Mouse (Mus musculus) cerebellum, adult 18-20 months (tissue): ENCODE measurements around the gene Aak1.

Source experiments
- DNase-seq, 2 experiments: peaks; one replicate each; pipeline ENCODE4 v3.0.0; 2021

The Aak1 gene

GRCm38 (mm10) chr6:86848915-86849644 is at the start of gene Aak1:
Aak1 (plus strand) TSS chr6:86849517.
- DNase-seq: peak; percentile 90 to 95

- DNase-seq: no peak
These were observed 48.9 kb upstream of the Aak1 start for GRCm38 (mm10) chr6:86800467-86800866.

GRCm38 (mm10) chr6:86801431-86801830 is 47.9 kb upstream of the Aak1 start:
- DNase-seq: no peak

GRCm38 (mm10) chr6:86804646-86805045 is 44.7 kb upstream of the Aak1 start:
- DNase-seq: no peak

DNA sequence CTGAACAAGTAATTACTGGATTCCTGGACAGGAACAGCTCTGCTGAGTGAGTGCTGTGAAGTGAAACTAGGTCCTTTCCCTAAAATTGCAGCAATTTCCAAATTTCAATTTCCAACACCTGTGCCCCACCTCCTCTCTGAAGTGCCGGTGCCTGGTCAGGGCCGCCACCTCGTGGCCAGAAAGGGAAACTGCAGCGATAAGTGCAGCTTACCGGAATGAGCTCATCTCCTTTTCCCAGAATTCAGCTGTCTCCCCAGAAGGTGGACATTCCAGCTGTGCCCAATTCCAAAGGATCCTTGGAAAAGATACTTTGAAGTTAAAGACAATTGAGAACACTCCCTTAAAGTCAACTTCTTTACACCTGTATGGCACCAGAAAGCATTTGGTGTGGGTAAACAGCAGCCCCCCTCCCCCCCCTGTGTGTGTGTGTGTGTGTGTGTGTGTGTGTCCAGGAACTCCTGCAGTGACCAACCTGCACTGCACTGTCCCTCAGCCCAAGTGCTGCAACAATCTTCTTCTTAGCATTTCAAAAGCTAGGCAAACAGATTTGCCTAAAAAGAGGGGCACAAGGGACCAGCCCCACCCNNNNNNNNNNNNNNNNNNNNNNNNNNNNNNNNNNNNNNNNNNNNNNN is 42.7 kb upstream of the Aak1 start:
- peak; percentile 79 to 84 for DNase-seq

DNA sequence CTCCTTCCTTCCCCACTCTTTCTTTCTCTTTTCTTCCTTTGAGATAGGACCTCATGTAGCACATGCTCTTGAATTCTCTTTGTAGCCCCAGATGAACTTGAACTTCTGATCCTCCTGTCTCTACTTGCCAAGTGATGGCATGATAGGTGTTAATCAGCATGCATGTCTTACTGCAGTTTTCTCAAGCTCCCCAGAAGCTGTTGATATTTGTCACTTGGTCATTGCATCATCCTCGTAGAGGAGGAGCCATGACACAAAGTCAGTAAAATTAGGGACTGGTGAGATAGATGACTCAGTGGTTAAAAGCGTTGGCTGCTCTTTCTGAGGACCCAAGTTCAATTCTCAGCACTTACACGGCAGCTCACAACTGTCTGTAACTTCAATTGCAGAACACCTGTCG is 36.4 kb upstream of the Aak1 start:
- no peak for DNase-seq

- peak; percentile 48 to 69 for DNase-seq
These were observed 36.0 kb upstream of the Aak1 start for GRCm38 (mm10) chr6:86813341-86813740.

DNA sequence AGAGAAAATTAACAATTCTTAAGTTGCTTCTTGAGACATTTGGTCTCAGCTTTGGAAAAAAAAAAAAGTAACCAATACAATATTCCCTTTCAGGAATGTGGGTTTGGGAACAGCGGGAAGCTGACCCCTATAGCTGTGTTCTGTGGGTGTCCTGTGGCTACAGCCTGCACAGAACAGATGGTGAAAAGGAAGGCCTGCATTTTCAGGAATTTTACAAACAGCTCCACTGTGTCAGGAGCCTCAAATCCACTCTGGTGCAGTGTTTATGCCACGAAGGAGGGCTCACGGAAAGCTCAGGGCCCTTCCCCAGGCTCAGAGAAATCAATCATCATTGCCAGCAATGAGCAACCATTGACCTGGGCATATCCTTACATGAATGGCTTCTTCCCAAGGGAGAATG is 34.4 kb upstream of the Aak1 start:
- peak; percentile 39 to 55 for DNase-seq

DNA sequence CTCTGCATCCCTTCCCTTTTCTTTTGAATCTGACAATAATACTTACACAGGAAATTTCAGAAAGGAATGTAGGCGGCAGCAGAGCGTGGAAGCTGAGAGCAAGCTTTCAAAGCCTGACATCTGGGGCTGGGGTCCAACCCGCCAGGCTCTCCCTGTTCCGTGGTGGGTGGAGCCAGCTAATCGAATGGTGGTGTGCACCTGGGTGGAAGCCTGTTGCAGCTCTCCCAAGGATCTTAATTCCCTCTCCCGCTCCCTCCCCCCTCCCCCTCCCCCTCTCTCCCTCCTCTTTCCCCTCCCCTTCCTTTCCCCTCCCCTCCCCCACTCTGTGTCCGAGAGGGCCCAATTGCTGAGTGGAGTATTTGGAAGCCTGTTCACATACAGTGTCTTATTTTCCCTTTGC is 33.9 kb upstream of the Aak1 start:
- peak in 1 of 2 experiments; percentile 20 for DNase-seq

DNA sequence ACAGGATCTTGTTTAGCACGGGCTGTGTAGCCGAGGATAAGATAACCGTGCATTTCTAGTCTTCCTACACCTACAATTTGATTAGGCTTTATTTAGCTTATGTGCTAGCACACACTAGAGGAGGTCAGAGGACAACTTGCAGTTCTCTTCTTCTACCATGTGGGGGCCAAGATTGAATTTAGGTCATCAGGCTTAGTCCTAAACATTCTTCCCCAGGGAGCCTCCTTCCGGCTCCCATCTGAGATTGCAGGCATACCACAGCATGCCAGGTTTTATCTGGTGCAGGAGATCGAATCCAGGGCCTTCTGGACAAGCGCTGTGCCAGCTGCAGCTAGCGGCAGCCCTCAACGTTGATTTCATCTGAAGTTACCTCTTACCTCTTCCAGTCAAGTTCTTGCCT is 32.7 kb upstream of the Aak1 start:
- peak; percentile 48 to 56 for DNase-seq

DNA sequence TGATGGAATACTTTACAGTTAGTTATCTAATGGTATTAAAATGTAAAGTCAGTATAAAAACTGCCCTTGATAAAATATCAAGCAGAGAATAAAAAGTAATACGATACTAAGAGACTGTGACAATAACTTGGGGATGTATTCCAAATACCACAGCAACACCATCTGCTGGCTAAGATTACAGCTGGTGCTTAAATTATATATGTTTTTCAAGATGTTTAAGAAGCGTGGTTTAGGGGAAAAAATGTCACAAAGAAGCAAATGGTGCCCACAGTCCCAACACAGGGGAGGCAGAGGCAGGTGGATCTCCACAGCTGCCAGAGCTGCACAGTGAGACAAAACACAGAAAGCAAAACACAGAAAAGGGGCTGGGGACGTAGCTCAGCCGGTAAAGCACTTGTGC is 30.4 kb upstream of the Aak1 start:
- no peak for DNase-seq

DNA sequence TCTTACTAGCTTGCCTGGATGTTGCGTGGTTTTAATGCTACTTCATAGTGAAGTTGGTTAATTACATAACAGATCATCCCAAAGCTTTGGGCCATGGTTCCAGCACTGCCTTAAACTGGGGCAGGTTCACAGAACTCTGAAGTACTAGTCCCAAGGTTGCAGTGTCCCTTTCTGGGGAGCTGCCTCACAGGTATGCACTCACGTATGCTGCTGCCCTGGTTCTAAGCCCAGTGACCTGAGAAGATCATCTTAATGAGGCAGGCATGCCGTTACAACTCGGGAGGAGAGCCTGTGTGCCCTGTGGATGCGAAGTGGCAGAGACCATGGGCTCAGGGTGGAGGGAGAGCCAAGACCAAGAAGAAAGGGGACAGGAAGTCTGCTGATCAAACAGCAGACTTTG is 29.4 kb upstream of the Aak1 start:
- DNase-seq: no peak

DNA sequence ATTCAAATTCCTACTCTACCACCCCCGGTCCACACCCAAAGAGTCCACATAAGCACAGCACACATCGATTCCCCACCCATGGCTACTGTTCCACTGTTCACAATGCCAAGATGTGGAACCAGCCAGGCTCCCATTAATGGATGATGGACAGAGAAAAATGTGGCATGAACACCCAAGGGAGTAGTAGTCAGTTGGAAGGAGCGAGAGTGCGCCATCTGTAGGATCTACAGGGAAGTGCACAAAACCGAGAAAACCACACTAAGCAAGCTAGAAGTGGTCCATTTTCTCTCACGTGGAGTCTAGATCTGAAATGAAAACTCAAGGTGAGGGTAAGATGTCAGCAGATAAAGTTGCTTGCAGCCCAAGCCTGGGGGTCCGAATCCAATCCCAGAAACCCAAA is 28.6 kb upstream of the Aak1 start:
- DNase-seq: peak in 1 of 2 experiments; percentile 35

- peak; percentile 83 to 91 for DNase-seq
These were observed 26.8 kb upstream of the Aak1 start for GRCm38 (mm10) chr6:86822285-86823050.

GRCm38 (mm10) chr6:86823051-86823431 is 26.3 kb upstream of the Aak1 start:
- no peak for DNase-seq

DNA sequence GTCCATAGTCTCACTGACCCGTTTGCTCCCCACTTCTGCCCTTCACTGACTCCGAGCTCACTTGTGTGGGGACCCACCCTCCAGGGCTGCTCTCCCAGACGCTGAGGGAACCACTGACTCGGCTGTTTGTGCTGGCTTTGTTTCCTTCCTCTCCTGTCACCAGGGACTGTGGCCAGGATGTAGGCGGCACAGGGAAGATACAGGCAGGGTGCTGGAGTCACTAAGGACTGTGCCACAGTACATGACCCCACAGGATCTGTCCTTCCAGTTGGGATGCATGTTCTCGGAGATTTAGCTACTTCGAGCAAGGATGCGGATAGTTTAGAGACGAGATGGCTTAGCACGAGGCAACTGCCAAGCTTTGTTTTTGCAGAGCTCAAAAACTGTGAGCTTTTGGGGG is 25.5 kb upstream of the Aak1 start:
- DNase-seq: peak; percentile 38 to 41

GRCm38 (mm10) chr6:86824401-86824800 is 24.9 kb upstream of the Aak1 start:
- no peak for DNase-seq

GRCm38 (mm10) chr6:86827432-86827831 is 21.9 kb upstream of the Aak1 start:
- no peak for DNase-seq

GRCm38 (mm10) chr6:86829768-86830167 is 19.5 kb upstream of the Aak1 start:
- DNase-seq: no peak

GRCm38 (mm10) chr6:86830738-86831500 is 18.4 kb upstream of the Aak1 start:
- DNase-seq: no peak

GRCm38 (mm10) chr6:86832802-86833502 is 16.4 kb upstream of the Aak1 start:
- DNase-seq: no peak

DNA sequence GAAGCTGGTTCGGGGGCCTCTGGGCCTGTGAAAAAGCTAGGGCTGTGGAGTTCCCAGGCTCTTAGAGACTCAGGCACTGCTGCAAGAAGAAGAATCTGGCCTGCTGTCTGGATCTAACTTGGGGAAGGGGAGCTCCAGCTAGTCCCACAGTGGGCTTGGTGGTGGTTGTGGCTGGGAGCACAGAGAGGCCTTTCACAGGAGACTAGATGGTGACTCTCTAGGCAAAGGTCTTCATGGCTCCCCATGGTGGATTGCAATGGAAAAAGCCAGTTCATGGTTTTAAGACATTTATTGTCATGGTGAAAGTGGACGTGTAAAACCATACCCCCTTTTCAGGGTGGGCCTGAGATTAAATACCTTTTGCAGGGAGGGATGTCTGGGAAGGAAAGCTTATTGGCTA is 10.2 kb upstream of the Aak1 start:
- DNase-seq: no peak

GRCm38 (mm10) chr6:86841949-86842348 is 7.4 kb upstream of the Aak1 start:
- DNase-seq: no peak
